In genomic region chr9:111289294-111289831, GRCm38 (mm10) we compare ENCODE assay signal across 8 mouse cellular contexts. TPM values are rescaled to one million over a fixed set of nuclear protein-coding genes. Genes with fewer than 3 reads are reported as not detected.
A peak's percentile ranks its signal among the peaks of the same experiment; 100 is the strongest.
DNase-seq lines count a peak whose midpoint lies in the region; ATAC-seq and TF ChIP-seq lines count a peak whose summit lies in the region.

No protein-coding gene starts in this region.

- no peak overlapping the region for H3K27ac ChIP-seq in hindbrain, embryonic 11.5 days (ENCODE audit: low read depth, low read length)
- H3K27ac ChIP-seq in hindbrain, postnatal 0 days: no peak overlapping the region
- no peak overlapping the region for H3K27ac ChIP-seq in forebrain, embryonic 13.5 days

- H3K9ac ChIP-seq in hindbrain, embryonic 11.5 days (ENCODE audit: low read depth, low read length): no peak overlapping the region
- no peak overlapping the region for H3K9ac ChIP-seq in hindbrain, postnatal 0 days (replicated peaks; ENCODE audit: low read length)
- no peak overlapping the region for H3K9ac ChIP-seq in forebrain, embryonic 13.5 days

- no peaks in the 10 kb centered on the region for H3K36me3 ChIP-seq in hindbrain, embryonic 11.5 days (ENCODE audit: control insufficient read depth, insufficient read depth, low read length)
- H3K36me3 ChIP-seq in hindbrain, postnatal 0 days (ENCODE audit: insufficient read depth, low read length): no peaks in the 10 kb centered on the region
- no peaks in the 10 kb centered on the region for H3K36me3 ChIP-seq in forebrain, embryonic 13.5 days (ENCODE audit: poor library complexity, severe bottlenecking)
- H3K36me3 ChIP-seq in megakaryocyte, embryonic 14.5 days (replicated peaks; ENCODE audit: low read length): no peaks in the 10 kb centered on the region

- no peak overlapping the region for H3K4me2 ChIP-seq in hindbrain, embryonic 11.5 days (replicated peaks; ENCODE audit: low read depth, low read length)
- H3K4me2 ChIP-seq in hindbrain, postnatal 0 days (ENCODE audit: low read depth, low read length): no peak overlapping the region
- 0 out of 2 replicates have a peak overlapping the region, but pooled peaks have one; percentile 24 for H3K4me2 ChIP-seq in forebrain, embryonic 13.5 days

- H3K4me3 ChIP-seq in hindbrain, embryonic 11.5 days (ENCODE audit: low read depth, low read length): no peak overlapping the region
- H3K4me3 ChIP-seq in hindbrain, postnatal 0 days (ENCODE audit: low read length): no peak overlapping the region
- no peak overlapping the region for H3K4me3 ChIP-seq in forebrain, embryonic 13.5 days
- peak overlapping the region; percentile 71 for H3K4me3 ChIP-seq in megakaryocyte, embryonic 14.5 days (replicated peaks)

- TF ChIP-seq CTCF in hindbrain, postnatal 0 days (IDR thresholded peaks at IDR 0.05; ENCODE audit: low read depth): no peak

- no peaks in the 10 kb centered on the region for H3K9me3 ChIP-seq in hindbrain, embryonic 11.5 days (ENCODE audit: control insufficient read depth, low read length)
- no peaks in the 10 kb centered on the region for H3K9me3 ChIP-seq in hindbrain, postnatal 0 days (ENCODE audit: low read length)
- no peaks in the 10 kb centered on the region for H3K9me3 ChIP-seq in forebrain, embryonic 13.5 days (replicated peaks)
- H3K9me3 ChIP-seq in megakaryocyte, embryonic 14.5 days: no peaks in the 10 kb centered on the region

- DNase-seq in hindbrain, embryonic 11.5 days (ENCODE audit: low spot score): no peak
- DNase-seq in hindbrain, postnatal 0 days (ENCODE audit: low spot score): no peak
- DNase-seq in kidney, postnatal 4 days: peak; percentile 61 to 81
- no peak for DNase-seq in thymus, postnatal 4 days
- no peak for DNase-seq in right cerebral cortex, postnatal 36 days (ENCODE audit: low spot score in 2 of 2)

- peaks cover 5% of the 10 kb centered on the region for H3K4me1 ChIP-seq in hindbrain, embryonic 11.5 days (replicated peaks; ENCODE audit: control insufficient read depth, insufficient read depth, low read length)
- no peaks in the 10 kb centered on the region for H3K4me1 ChIP-seq in hindbrain, postnatal 0 days (ENCODE audit: insufficient read depth, low read length)
- H3K4me1 ChIP-seq in forebrain, embryonic 13.5 days: peaks cover 12% of the 10 kb centered on the region
- peaks cover 27% of the 10 kb centered on the region for H3K4me1 ChIP-seq in megakaryocyte, embryonic 14.5 days

- peak; percentile 18; the same call in 1 of the 2 replicates for ATAC-seq in hindbrain, embryonic 11.5 days (ENCODE audit: low FRiP score)
- ATAC-seq in hindbrain, postnatal 0 days: no peak; the same call in 1 of the 2 replicates
- ATAC-seq in forebrain, embryonic 13.5 days: no peak; the same call in 1 of the 2 replicates
- no peak for ATAC-seq in cerebellum, adult (ENCODE audit: insufficient number of reproducible peaks, low FRiP score, low TSS enrichment)

- no peaks in the 10 kb centered on the region for H3K27me3 ChIP-seq in hindbrain, embryonic 11.5 days (ENCODE audit: control insufficient read depth, insufficient read depth, low read length)
- no peaks in the 10 kb centered on the region for H3K27me3 ChIP-seq in hindbrain, postnatal 0 days (ENCODE audit: insufficient read depth, low read length)
- no peaks in the 10 kb centered on the region for H3K27me3 ChIP-seq in forebrain, embryonic 13.5 days
- peaks cover 21% of the 10 kb centered on the region for H3K27me3 ChIP-seq in megakaryocyte, embryonic 14.5 days (replicated peaks)

- 57% methylated on average over 9 of the region's 9 CpGs for WGBS in hindbrain, embryonic 11.5 days
- WGBS in hindbrain, postnatal 0 days: 56% methylated on average over 9 of the region's 9 CpGs
- 57% methylated on average over 9 of the region's 9 CpGs for WGBS in forebrain, embryonic 13.5 days

RNA-seq across cellular contexts. Expression of gene Epm2aip1, which starts 17.6 kb away (rescaled TPM):
- 36.3 and 43.5 TPM in 2 replicates for polyA plus RNA-seq in hindbrain, embryonic 11.5 days (2014; fragmentation: Nextera tagmentation; extraction: Ambion mirVana)
- total RNA-seq in hindbrain, postnatal 0 days (2014; rRNA removed): 73.1 and 81.4 TPM in 2 replicates
- 34.4 and 36.0 TPM in 2 replicates for polyA plus RNA-seq in hindbrain, postnatal 0 days (2015; fragmentation: Nextera tagmentation; extraction: Ambion mirVana)
- polyA plus RNA-seq in forebrain, embryonic 13.5 days (2015; fragmentation: Nextera tagmentation; extraction: Ambion mirVana): 34.0 and 40.4 TPM in 2 replicates
- 0.41 TPM in 1 of 2 replicates, not detected in the other for polyA plus RNA-seq in megakaryocyte, embryonic 14.5 days (2012; ENCODE audit: insufficient read depth, low replicate concordance)

RNA-seq across cellular contexts. Expression of gene Mlh1, which starts 17.8 kb away (rescaled TPM):
- 38.5 and 45.5 TPM in 2 replicates for polyA plus RNA-seq in hindbrain, embryonic 11.5 days (2014; fragmentation: Nextera tagmentation; extraction: Ambion mirVana)
- total RNA-seq in hindbrain, postnatal 0 days (2014; rRNA removed): 16.1 and 24.0 TPM in 2 replicates
- polyA plus RNA-seq in hindbrain, postnatal 0 days (2015; fragmentation: Nextera tagmentation; extraction: Ambion mirVana): 16.0 and 19.4 TPM in 2 replicates
- 35.1 and 41.0 TPM in 2 replicates for polyA plus RNA-seq in forebrain, embryonic 13.5 days (2015; fragmentation: Nextera tagmentation; extraction: Ambion mirVana)
- polyA plus RNA-seq in megakaryocyte, embryonic 14.5 days (2012; ENCODE audit: insufficient read depth, low replicate concordance): 5.7 and 10.8 TPM in 2 replicates

RNA-seq across cellular contexts. Expression of gene Trank1, which starts 22.2 kb away (rescaled TPM):
- 0.12 and 0.27 TPM in 2 replicates for polyA plus RNA-seq in hindbrain, embryonic 11.5 days (2014; fragmentation: Nextera tagmentation; extraction: Ambion mirVana)
- total RNA-seq in hindbrain, postnatal 0 days (2014; rRNA removed): 42.8 and 49.0 TPM in 2 replicates
- polyA plus RNA-seq in hindbrain, postnatal 0 days (2015; fragmentation: Nextera tagmentation; extraction: Ambion mirVana): 12.6 and 13.1 TPM in 2 replicates
- 3.4 and 5.4 TPM in 2 replicates for polyA plus RNA-seq in forebrain, embryonic 13.5 days (2015; fragmentation: Nextera tagmentation; extraction: Ambion mirVana)
- polyA plus RNA-seq in megakaryocyte, embryonic 14.5 days (2012; ENCODE audit: insufficient read depth, low replicate concordance): not detected in 2 replicates

Comparison
In these comparisons a context has a peak if more than half of its experiments do, and no peak if none do; other contexts are left out.
1. DNase-seq: peak in kidney, postnatal 4 days (2 of 2); none in hindbrain, embryonic 11.5 days (single experiment), hindbrain, postnatal 0 days (single experiment), thymus, postnatal 4 days (single experiment) and right cerebral cortex, postnatal 36 days (0 of 2).
2. RNA of gene Epm2aip1, which starts 17.6 kb away (polyA plus RNA-seq): 36.3 to 43.5 TPM in hindbrain, embryonic 11.5 days, 34.4 to 36.0 TPM in hindbrain, postnatal 0 days and 34.0 to 40.4 TPM in forebrain, embryonic 13.5 days; 0.41 TPM in megakaryocyte, embryonic 14.5 days; every median in the first group is over 10 times any median in the second.